Mouse (Mus musculus) liver, adult 2 months (tissue): ENCODE results near the gene Glis2. TPM values are rescaled to one million over a fixed set of nuclear protein-coding genes. Genes with fewer than 3 reads are reported as not detected.

Experiments
- DNase-seq: peaks from one replicate; pipeline ENCODE4 v3.0.0-alpha.2; 2011; ENCODE audit warnings: low read depth, low spot score; ENCODE audit errors: extremely low read depth
- H3K27ac ChIP-seq: fragments of 200-500 bp; replicated peaks from 2 replicates; pipeline ENCODE4 v1.5.1; 2012; ENCODE audit warnings: low read depth, mild to moderate bottlenecking, control low read depth, inconsistent platforms, low read length; ENCODE audit not compliant: insufficient read depth
- H3K27me3 ChIP-seq: fragments of 200-500 bp; 2 replicates; pipeline ENCODE4 v1.6.1; 2012; ENCODE audit warnings: mild to moderate bottlenecking, moderate library complexity, low read length, inconsistent platforms; ENCODE audit not compliant: control insufficient read depth, insufficient read depth
- H3K36me3 ChIP-seq: fragments of 200-500 bp; 2 replicates; pipeline ENCODE4 v1.6.1; 2012; ENCODE audit warnings: low read length, inconsistent platforms; ENCODE audit not compliant: control insufficient read depth, insufficient read depth
- H3K4me1 ChIP-seq: fragments of 200-500 bp; 2 replicates; pipeline ENCODE4 v1.6.1; 2011; ENCODE audit warnings: low read length; ENCODE audit not compliant: control insufficient read depth, insufficient read depth
- H3K4me3 ChIP-seq: fragments of 200-500 bp; 2 replicates; pipeline ENCODE4 v1.5.1; 2011; ENCODE audit warnings: low read depth, mild to moderate bottlenecking, control low read depth, low read length, moderate library complexity; ENCODE audit not compliant: insufficient read depth
- H3K79me2 ChIP-seq: fragments of 200-500 bp; 2 replicates; pipeline ENCODE4 v1.6.1; 2012; ENCODE audit warnings: inconsistent platforms, mild to moderate bottlenecking, low read length, moderate library complexity; ENCODE audit not compliant: control insufficient read depth, insufficient read depth
- H3K9ac ChIP-seq: fragments of 200-500 bp; 2 replicates; pipeline ENCODE4 v1.6.1; 2012; ENCODE audit warnings: low read depth, mild to moderate bottlenecking, control low read depth, inconsistent platforms, low read length
- CTCF ChIP-seq: fragments of 200-500 bp; IDR thresholded peaks from 2 replicates; pipeline ENCODE4 v1.5.1; 2011; ENCODE audit warnings: low read depth, low read length, control low read depth
- POLR2A ChIP-seq: fragments of 200-500 bp; IDR thresholded peaks from 2 replicates; pipeline ENCODE4 v1.6.1; 2011; ENCODE audit warnings: low read length, control low read depth; ENCODE audit not compliant: insufficient read depth; ENCODE audit errors: extremely low read depth
- WGBS: fragments of 180-500 bp; shearing (Covaris S2); methylation state at CpG from one replicate; pipeline ENCODE4 v1.1.7; 2018; 5-methylcytosine and 5-hydroxymethylcytosine counted together
- polyA plus RNA-seq: library from polyadenylated mRNA; depleted of rRNA; stranded (reverse); fragments of >200 nt; gene quantifications from 2 replicates; pipeline ENCODE4 v1.2.3, GENCODE M21; 2012
- total RNA-seq: library from RNA; depleted of rRNA; stranded (reverse); fragments of >200 nt; gene quantifications from 2 replicates; pipeline ENCODE4 v1.2.3, GENCODE M21; 2014

Glis2 gene
- total and polyA plus RNA-seq, 2 experiments = 0.55 to 2.5 TPM

DNA sequence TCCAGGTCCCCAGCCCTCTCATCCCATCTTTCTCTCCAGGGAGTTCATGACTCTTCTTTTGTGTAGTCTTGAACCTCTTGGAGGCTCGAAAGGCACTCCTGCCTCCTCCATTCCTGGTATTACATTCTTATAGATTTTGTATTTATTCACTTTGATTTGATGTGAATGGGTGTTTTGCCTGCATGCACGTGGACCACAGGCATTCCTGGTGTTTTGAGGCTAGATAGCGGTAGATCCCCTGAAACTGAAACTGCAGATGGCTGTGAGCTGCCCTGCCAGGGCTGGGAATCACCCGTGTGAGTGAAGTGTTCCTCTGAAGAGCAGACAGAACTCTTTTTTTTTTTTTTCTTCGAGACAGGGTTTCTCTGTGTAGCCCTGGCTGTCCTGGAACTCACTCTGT, 10.1 kb upstream of the Glis2 start:
- DNase-seq = no peak
- Histone ChIP-seq H3K4me3 (no peak overlapping the region), H3K4me1 (peaks cover 5% of the 10 kb centered on the region), H3K9ac (no peak overlapping the region), H3K27ac (no peak overlapping the region), H3K79me2 (no peaks in the 10 kb centered on the region), H3K27me3 (no peaks in the 10 kb centered on the region), H3K36me3 (no peaks in the 10 kb centered on the region)
- TF ChIP-seq CTCF (no peak), POLR2A (no peak)
- WGBS = 73% methylated on average over 5 of the region's 5 CpGs

GRCm38 (mm10) chr16:4585642-4586530, 8.6 kb upstream of the Glis2 start:
- Histone ChIP-seq H3K4me3 (peak overlapping the region; percentile 40), H3K27me3 (no peaks in the 10 kb centered on the region), H3K79me2 (no peaks in the 10 kb centered on the region), H3K27ac (0 out of 2 replicates have a peak overlapping the region, but pooled peaks have one; percentile 3), H3K36me3 (no peaks in the 10 kb centered on the region), H3K4me1 (peaks cover 5% of the 10 kb centered on the region), H3K9ac (peak overlapping the region; percentile 45)
- no peak for DNase-seq
- 9% methylated on average over 14 of the region's 14 CpGs for WGBS
- TF ChIP-seq CTCF (no peak), POLR2A (no peak)

- H3K27ac ChIP-seq = peak overlapping the region; percentile 46
- no peaks in the 10 kb centered on the region for H3K27me3 ChIP-seq
- peaks cover 5% of the 10 kb centered on the region for H3K4me1 ChIP-seq
- no peaks in the 10 kb centered on the region for H3K79me2 ChIP-seq
- WGBS = 1% methylated on average over 43 of the region's 43 CpGs
- peak; percentile 92 for DNase-seq
- peak overlapping the region; percentile 67 for H3K9ac ChIP-seq
- H3K4me3 ChIP-seq = peak overlapping the region; percentile 51
- TF ChIP-seq POLR2A (0 out of 2 replicates have a peak, but pooled peaks have one; percentile 18), CTCF (no peak)
- H3K36me3 ChIP-seq = no peaks in the 10 kb centered on the region
Measured at GRCm38 (mm10) chr16:4586531-4587123, 7.9 kb upstream of the Glis2 start.

- no peaks in the 10 kb centered on the region for H3K36me3 ChIP-seq
- 84% methylated on average over 5 of the region's 5 CpGs for WGBS
- H3K79me2 ChIP-seq = no peaks in the 10 kb centered on the region
- DNase-seq = no peak
- H3K4me3 ChIP-seq = no peak overlapping the region
- TF ChIP-seq POLR2A = no peak
- no peak overlapping the region for H3K27ac ChIP-seq
- H3K4me1 ChIP-seq = peaks cover 5% of the 10 kb centered on the region
- H3K9ac ChIP-seq = no peak overlapping the region
- H3K27me3 ChIP-seq = no peaks in the 10 kb centered on the region
Measured at GRCm38 (mm10) chr16:4587516-4588210, 6.8 kb upstream of the Glis2 start.

DNA sequence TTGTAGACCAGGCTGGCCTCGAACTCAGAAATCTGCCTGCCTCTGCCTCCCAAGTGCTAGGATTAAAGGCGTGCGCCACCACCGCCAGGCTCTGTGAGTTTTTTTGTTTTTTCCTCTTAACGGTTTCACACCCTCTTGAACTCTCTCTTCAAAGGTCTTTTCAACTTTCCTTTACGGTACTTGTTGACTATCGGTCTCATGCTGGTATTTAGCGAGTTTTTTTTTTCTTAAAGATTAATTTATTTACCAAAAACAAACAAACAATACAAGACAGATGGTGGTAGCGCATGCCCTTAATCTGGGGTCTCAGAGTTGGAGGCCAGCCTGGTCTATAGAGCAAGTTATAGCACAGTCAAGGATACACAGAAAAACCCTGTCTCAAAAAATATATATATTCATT, 4.3 kb upstream of the Glis2 start:
- H3K9ac ChIP-seq = no peak overlapping the region
- H3K79me2 ChIP-seq = no peaks in the 10 kb centered on the region
- no peaks in the 10 kb centered on the region for H3K36me3 ChIP-seq
- H3K4me1 ChIP-seq = peaks cover 10% of the 10 kb centered on the region
- no peak overlapping the region for H3K27ac ChIP-seq
- H3K27me3 ChIP-seq = 0 out of 2 replicates have a peak, but pooled peaks cover 5% of the 10 kb centered on the region
- 95% methylated on average over 9 of the region's 9 CpGs for WGBS
- no peak for TF ChIP-seq CTCF
- no peak for TF ChIP-seq POLR2A
- peak; percentile 38 for DNase-seq
- H3K4me3 ChIP-seq = no peak overlapping the region
